Mouse (Mus musculus): ENCODE measurements around the gene Gngt2.

DNA sequence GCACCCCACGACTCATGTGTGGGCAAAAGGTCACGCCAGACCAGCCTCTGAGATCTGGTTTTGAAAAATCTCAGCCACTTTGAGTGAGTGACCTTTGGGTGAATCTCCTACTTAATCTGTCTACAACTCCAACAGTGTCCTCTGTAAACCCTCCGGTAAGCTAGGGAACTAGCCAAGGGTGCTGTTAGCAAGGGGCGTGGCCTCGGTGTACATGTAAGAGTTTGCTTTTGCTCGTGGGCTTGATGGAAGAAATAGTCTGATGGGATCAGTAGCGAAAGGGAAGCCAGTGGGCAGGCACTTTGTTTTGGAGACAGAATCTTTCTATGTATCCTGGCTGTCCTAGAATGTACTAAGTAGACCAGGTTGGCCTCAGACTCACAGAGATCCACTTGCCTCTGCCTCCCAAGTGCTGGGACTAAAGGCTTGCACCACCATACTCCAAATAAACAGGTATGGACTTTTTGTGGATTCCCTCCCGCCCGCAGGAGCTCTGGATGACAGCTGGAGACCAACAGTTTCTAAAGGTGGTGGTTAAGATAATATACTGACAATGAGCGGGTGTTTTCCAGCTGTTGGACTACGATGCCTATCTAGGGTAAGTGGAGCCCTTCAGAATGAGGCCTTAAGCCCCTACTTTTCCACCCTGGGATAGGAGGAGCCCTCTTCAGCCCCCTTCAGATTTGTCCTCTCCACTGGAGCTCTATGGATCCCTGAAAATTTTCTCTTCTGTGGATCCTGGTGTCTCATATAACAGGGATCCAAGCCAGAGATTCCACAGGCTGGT lies 8.6 kb upstream of the Gngt2 start:
- no peak for TF ChIP-seq CTCF (IDR thresholded peaks at IDR 0.05; ENCODE audit: extremely low read depth, insufficient read length, insufficient replicate concordance, low read depth, low read length)
- TF ChIP-seq POLR2A (IDR thresholded peaks at IDR 0.05; ENCODE audit: low read depth, low read length) = no peak

Measured in small intestine, adult 2 months (tissue).